Mouse (Mus musculus): ENCODE data around the gene Parp1. TPM values are rescaled to one million over a fixed set of nuclear protein-coding genes. Genes with fewer than 3 reads are reported as not detected.

The Parp1 gene
- polyA plus RNA-seq, 1 experiment from 2014 or later: 90.5 TPM

DNA sequence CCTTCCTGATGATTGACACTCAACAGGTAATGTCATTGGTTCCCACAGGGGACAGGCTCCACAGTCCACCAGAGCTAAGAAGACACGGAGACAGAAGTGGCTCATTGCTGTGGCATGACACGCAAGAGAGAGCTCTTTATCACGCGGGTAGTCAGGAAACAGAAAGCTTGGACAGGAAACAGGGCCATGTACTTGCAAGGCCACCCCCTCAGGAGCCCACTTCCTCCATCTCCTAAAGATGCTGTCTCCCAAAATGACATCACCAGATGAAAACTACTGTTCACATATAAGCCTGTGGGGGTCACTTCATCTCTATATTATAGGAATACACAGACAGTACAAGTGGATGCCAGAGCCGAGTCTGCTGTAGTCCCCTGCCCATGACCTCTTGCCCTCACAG, 32.0 kb upstream of the Parp1 start:
- H3K4me2 ChIP-seq (ENCODE audit: low read depth, low read length): no peak overlapping the region
- 60% methylated on average over 5 of the region's 5 CpGs for WGBS
- ATAC-seq (ENCODE audit: low read depth) (no peak), DNase-seq (ENCODE audit: low spot score) (no peak)
- no peaks in the 10 kb centered on the region for H3K36me3 ChIP-seq (ENCODE audit: control insufficient read depth, insufficient read depth, low read length)
- H3K9me3 ChIP-seq (ENCODE audit: control insufficient read depth, low read length): peaks cover 14% of the 10 kb centered on the region; the same call in 1 of the 2 replicates
- H3K27ac ChIP-seq (replicated peaks; ENCODE audit: low read depth, low read length): no peak overlapping the region
- no peak overlapping the region for H3K4me3 ChIP-seq (ENCODE audit: low read depth, low read length)
- H3K4me1 ChIP-seq (ENCODE audit: control insufficient read depth, insufficient read depth, low read length): peaks cover 7% of the 10 kb centered on the region
- no peak overlapping the region for H3K9ac ChIP-seq (ENCODE audit: low read depth, low read length)
- no peaks in the 10 kb centered on the region for H3K27me3 ChIP-seq (replicated peaks; ENCODE audit: control insufficient read depth, insufficient read depth, low read length)

DNA sequence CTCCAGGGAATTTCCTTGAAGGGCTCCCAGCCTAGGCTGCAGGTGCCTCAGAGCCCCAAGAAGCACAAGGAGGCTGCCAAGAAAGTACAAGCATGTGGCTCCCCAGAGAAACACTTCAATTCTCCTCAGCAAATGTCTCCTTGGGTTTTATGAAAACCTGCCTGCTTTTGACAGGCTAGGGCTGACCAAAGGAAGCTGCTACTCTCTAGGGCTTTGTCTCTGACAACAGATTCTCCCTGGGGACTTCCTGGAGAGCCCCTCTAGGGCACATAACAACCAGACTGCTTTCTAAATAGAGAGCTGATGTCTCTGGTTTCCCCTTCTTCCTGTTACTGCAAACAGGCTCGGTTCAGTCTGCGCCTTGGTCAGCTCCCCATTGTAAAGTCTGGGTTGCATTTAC, 27.5 kb upstream of the Parp1 start:
- no peaks in the 10 kb centered on the region for H3K9me3 ChIP-seq (ENCODE audit: control insufficient read depth, low read length)
- no peak overlapping the region for H3K4me3 ChIP-seq (ENCODE audit: low read depth, low read length)
- ATAC-seq (ENCODE audit: low read depth) (peak; percentile 50; the same call in 1 of the 2 replicates), DNase-seq (ENCODE audit: low spot score) (no peak)
- H3K27me3 ChIP-seq (replicated peaks; ENCODE audit: control insufficient read depth, insufficient read depth, low read length): no peaks in the 10 kb centered on the region
- WGBS: 19% methylated on average over 2 of the region's 2 CpGs
- H3K36me3 ChIP-seq (ENCODE audit: control insufficient read depth, insufficient read depth, low read length): no peaks in the 10 kb centered on the region
- no peak overlapping the region for H3K4me2 ChIP-seq (ENCODE audit: low read depth, low read length)
- peaks cover 8% of the 10 kb centered on the region for H3K4me1 ChIP-seq (ENCODE audit: control insufficient read depth, insufficient read depth, low read length)
- H3K9ac ChIP-seq (ENCODE audit: low read depth, low read length): no peak overlapping the region
- peak overlapping the region; percentile 35; the same call in 1 of the 2 replicates for H3K27ac ChIP-seq (replicated peaks; ENCODE audit: low read depth, low read length)

DNA sequence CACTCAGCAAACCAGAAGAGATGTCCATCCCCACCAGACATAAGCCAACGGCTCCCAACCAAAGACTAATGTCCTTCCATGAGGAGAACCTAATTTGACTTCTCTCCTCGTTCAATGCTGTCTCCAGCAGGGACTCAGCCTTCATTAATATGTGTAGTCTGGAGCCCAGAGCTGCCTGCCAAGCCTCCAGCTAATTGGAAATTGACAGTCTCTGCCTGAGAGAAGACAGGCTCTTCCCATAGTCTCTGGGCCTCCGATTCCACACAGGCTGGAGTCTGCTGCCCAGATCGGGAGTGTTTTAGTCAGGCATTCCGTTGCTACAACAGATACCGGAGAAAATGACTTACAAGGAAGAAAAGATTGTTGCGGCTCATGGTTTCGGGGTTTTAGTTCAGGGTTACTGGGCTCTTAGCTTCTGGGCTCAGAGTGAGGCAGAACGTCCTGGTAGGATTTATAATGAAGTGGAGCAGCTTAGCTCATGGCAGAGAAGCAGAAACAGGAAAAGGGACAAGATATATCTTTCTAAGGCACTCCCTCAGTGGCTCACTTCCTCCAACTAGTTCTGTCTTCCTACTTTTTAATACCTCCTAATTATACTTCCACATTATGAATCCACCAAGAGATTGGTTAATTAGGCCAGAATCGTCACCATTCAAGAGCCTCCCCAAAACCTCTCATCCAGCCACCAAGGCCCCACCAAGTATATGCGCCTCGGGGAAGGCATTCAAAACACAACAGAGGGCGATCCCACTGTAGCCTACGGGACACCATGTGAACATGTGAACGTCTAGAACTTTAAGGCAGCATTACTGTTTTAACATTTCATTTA, 26.6 kb upstream of the Parp1 start:
- Histone ChIP-seq H3K4me1 (ENCODE audit: control insufficient read depth, insufficient read depth, low read length) (peaks cover 8% of the 10 kb centered on the region), H3K4me3 (ENCODE audit: low read depth, low read length) (no peak overlapping the region), H3K27ac (replicated peaks; ENCODE audit: low read depth, low read length) (peak overlapping the region; percentile 35; the same call in 1 of the 2 replicates), H3K9ac (ENCODE audit: low read depth, low read length) (no peak overlapping the region), H3K36me3 (ENCODE audit: control insufficient read depth, insufficient read depth, low read length) (no peaks in the 10 kb centered on the region), H3K4me2 (ENCODE audit: low read depth, low read length) (no peak overlapping the region), H3K27me3 (replicated peaks; ENCODE audit: control insufficient read depth, insufficient read depth, low read length) (no peaks in the 10 kb centered on the region), H3K9me3 (ENCODE audit: control insufficient read depth, low read length) (no peaks in the 10 kb centered on the region)
- ATAC-seq (ENCODE audit: low read depth): no peak; the same call in 1 of the 2 replicates
- WGBS: 70% methylated on average over 15 of the region's 15 CpGs
- peak; percentile 34 for DNase-seq (ENCODE audit: low spot score)

DNA sequence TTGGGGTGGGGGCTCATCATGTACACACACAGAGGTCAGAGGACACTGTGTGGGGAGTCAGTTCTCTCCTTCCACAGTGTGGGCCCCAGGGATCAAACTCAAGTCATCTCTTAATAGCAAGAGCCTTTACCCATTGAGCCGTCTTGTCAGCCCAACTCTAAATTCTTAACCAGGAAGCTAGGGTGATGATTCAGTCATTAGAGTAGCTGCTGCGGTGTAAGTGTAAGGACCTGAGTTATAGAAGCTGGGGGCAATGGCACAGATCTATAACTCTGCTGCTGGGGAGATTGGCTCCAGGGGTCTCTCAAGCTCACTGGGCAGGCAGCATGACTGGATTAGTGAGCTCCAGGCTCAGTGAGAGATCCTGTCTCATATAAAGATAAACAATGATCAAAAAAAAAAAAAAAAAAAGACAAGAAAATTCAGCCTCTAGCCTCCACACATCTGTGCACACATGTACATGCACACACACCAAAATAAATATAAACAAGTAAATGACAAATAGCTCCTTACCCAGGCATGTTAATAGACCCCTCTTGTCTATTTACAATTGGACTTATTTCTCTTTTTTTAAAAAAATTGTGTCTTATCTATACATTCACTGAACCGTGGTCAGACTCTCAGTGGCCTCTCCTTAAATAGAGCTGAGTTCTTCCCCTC, 25.9 kb upstream of the Parp1 start:
- Histone ChIP-seq H3K4me3 (ENCODE audit: low read depth, low read length) (no peak overlapping the region), H3K36me3 (ENCODE audit: control insufficient read depth, insufficient read depth, low read length) (no peaks in the 10 kb centered on the region), H3K9ac (ENCODE audit: low read depth, low read length) (no peak overlapping the region), H3K27me3 (replicated peaks; ENCODE audit: control insufficient read depth, insufficient read depth, low read length) (no peaks in the 10 kb centered on the region), H3K27ac (replicated peaks; ENCODE audit: low read depth, low read length) (no peak overlapping the region), H3K4me1 (ENCODE audit: control insufficient read depth, insufficient read depth, low read length) (peaks cover 12% of the 10 kb centered on the region), H3K4me2 (ENCODE audit: low read depth, low read length) (no peak overlapping the region), H3K9me3 (ENCODE audit: control insufficient read depth, low read length) (no peaks in the 10 kb centered on the region)
- WGBS: 76% methylated on average over 3 of the region's 3 CpGs
- DNase-seq (ENCODE audit: low spot score) (no peak), ATAC-seq (ENCODE audit: low read depth) (no peak)

DNA sequence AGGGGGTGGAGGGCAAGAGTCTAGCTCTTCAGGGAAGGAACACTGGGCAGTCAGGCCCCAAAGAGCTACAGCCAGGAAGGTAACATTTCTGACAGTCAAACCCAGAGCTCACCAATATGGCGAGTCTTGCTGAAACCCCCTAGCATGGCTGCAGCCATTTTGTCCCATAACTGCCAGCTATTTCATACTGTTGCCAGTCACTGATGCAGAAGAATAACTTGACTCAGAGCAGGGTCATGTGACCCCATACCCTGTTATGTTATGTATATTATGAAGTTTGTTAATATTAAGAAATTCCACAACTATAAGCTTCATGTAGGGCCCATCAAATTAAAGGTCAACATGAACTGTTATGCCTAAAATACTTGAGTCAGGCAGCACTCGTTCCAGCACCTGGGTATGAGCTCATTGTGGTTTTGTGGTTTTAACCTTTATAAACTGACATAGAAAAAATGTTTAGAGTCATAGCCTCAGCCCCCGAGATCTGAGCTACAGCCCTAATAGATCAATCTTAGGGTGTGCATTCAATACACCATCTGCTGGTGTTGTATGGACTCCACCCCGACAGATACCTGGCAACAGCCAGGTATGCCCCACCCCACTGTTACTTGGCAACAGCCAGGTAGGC, 22.7 kb upstream of the Parp1 start:
- H3K36me3 ChIP-seq (ENCODE audit: control insufficient read depth, insufficient read depth, low read length): no peaks in the 10 kb centered on the region
- DNase-seq (ENCODE audit: low spot score) (no peak), ATAC-seq (ENCODE audit: low read depth) (no peak)
- H3K27me3 ChIP-seq (replicated peaks; ENCODE audit: control insufficient read depth, insufficient read depth, low read length): peaks cover 15% of the 10 kb centered on the region; the same call in 1 of the 2 replicates
- no peak overlapping the region for H3K4me2 ChIP-seq (ENCODE audit: low read depth, low read length)
- H3K27ac ChIP-seq (replicated peaks; ENCODE audit: low read depth, low read length): no peak overlapping the region
- H3K4me3 ChIP-seq (ENCODE audit: low read depth, low read length): no peak overlapping the region
- no peak overlapping the region for H3K9ac ChIP-seq (ENCODE audit: low read depth, low read length)
- 59% methylated on average over 4 of the region's 4 CpGs for WGBS
- H3K9me3 ChIP-seq (ENCODE audit: control insufficient read depth, low read length): no peaks in the 10 kb centered on the region
- peaks cover 24% of the 10 kb centered on the region for H3K4me1 ChIP-seq (ENCODE audit: control insufficient read depth, insufficient read depth, low read length)

DNA sequence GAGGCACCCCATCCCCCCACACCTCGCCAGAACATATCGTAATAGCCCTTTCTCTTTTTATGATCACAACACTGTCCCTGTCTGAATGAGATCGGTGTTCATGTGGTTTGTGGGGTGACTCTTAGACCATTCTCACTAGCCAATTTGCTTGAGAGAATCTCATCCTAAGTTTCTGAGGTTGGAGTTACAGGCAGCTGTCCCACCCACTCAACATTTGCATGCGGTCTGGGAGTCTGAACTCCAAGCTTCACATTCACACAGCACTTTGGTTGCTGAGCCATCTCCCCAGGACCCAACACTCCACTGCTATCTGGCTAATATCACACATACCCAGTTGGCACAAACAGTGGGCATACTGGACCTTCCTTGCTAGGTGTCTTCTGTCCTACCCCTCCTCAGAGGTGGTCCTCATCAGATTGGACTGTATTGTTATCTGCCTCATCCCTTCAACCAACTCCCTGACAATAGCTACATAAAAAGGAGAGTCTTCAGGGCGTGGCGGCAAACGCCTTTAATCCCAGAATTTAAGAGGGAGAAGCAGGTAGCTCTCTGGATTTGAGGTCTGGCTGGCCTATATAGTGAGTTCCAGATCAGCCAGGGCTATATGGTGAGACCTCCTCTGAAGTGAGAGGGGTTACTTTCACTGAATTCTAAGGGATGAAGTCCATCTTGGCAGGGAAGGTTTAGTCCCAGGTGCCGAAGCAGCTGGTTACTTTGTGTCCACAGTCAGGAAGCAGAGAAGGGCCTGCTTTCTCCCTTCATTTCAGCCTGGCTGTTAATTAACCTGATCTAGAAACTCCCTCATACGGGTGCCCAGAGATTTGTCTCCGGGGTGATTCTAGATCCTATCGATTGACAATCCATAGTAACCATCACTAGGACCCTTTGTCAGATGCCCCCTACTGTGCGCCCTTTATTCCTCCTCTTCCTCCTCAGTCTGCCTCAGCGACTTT, 21.6 kb upstream of the Parp1 start:
- Histone ChIP-seq H3K9me3 (ENCODE audit: control insufficient read depth, low read length) (no peaks in the 10 kb centered on the region), H3K27ac (replicated peaks; ENCODE audit: low read depth, low read length) (no peak overlapping the region), H3K9ac (ENCODE audit: low read depth, low read length) (peak overlapping the region; percentile 52; the same call in 1 of the 2 replicates), H3K4me2 (ENCODE audit: low read depth, low read length) (peak overlapping the region; percentile 45; the same call in 1 of the 2 replicates), H3K27me3 (replicated peaks; ENCODE audit: control insufficient read depth, insufficient read depth, low read length) (peaks cover 15% of the 10 kb centered on the region; the same call in 1 of the 2 replicates), H3K4me1 (ENCODE audit: control insufficient read depth, insufficient read depth, low read length) (peaks cover 17% of the 10 kb centered on the region), H3K36me3 (ENCODE audit: control insufficient read depth, insufficient read depth, low read length) (no peaks in the 10 kb centered on the region), H3K4me3 (ENCODE audit: low read depth, low read length) (peak overlapping the region; percentile 15; the same call in 1 of the 2 replicates)
- DNase-seq (ENCODE audit: low spot score): no peak
- WGBS: 56% methylated on average over 13 of the region's 13 CpGs
- ATAC-seq (ENCODE audit: low read depth): no peak

DNA sequence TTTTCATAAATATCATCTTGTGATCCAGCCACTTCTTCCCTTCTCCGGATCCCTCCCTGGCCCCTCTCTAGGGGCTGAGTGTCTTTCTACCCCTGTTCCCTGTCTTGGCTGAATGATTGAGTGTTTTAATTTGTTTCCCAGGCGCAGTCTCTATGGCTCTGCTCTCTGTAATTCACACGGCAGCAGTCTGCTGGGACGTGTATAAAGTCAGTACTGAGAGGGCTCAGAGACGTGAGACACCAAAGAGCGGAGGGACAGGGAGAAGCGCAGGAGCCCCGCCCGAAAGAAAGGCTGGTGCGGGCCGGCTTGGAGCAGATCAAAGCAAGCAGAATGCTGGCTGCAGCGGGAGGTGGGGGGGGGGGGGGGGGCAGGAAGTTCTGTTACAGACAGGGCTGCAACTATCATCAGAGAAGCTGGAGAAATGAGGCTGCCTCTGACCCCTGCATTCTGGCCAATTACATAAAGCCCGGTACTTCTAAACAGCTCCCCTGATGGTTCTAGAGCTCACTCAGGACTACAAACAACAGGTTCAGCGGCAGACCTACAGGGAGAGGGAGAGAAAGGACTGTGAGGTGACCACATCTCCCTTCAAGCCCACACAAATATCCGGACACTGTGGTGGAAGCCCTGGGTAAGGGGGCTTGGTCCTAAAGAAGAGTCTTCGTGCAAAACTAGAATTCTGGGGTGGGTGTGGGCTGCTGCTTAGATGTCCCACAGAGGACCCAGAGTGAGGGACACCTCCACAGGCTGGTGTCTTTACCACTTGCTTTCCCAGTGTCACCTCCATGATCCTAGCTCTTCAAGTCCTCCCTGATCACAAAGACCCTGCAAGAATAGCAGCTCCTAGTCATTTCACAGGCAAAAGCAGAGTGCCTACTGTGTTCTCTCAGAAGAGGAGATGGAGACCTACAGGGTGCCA, 20.7 kb upstream of the Parp1 start:
- Histone ChIP-seq H3K27me3 (replicated peaks; ENCODE audit: control insufficient read depth, insufficient read depth, low read length) (peaks cover 15% of the 10 kb centered on the region; the same call in 1 of the 2 replicates), H3K9ac (ENCODE audit: low read depth, low read length) (peak overlapping the region; percentile 52; the same call in 1 of the 2 replicates), H3K27ac (replicated peaks; ENCODE audit: low read depth, low read length) (no peak overlapping the region), H3K36me3 (ENCODE audit: control insufficient read depth, insufficient read depth, low read length) (no peaks in the 10 kb centered on the region), H3K9me3 (ENCODE audit: control insufficient read depth, low read length) (no peaks in the 10 kb centered on the region), H3K4me1 (ENCODE audit: control insufficient read depth, insufficient read depth, low read length) (peaks cover 17% of the 10 kb centered on the region), H3K4me3 (ENCODE audit: low read depth, low read length) (peak overlapping the region; percentile 15; the same call in 1 of the 2 replicates), H3K4me2 (ENCODE audit: low read depth, low read length) (peak overlapping the region; percentile 45)
- WGBS: 1% methylated on average over 16 of the region's 16 CpGs
- ATAC-seq (ENCODE audit: low read depth) (peak; percentile 66), DNase-seq (ENCODE audit: low spot score) (peak; percentile 59)
